Mouse (Mus musculus): ENCODE measurements at regions not wholly inside any gene's neighbourhood (a gene's known extent, or its start where the extent isn't known, plus 50 kb on each side); places are given as distances from the start of the nearest gene placed in this dataset.
"Not testable (repeated sequence)": the region's sequence is repeated elsewhere in the genome, so short reads cannot be mapped to it uniquely, and the experiment has no call there.

DNA sequence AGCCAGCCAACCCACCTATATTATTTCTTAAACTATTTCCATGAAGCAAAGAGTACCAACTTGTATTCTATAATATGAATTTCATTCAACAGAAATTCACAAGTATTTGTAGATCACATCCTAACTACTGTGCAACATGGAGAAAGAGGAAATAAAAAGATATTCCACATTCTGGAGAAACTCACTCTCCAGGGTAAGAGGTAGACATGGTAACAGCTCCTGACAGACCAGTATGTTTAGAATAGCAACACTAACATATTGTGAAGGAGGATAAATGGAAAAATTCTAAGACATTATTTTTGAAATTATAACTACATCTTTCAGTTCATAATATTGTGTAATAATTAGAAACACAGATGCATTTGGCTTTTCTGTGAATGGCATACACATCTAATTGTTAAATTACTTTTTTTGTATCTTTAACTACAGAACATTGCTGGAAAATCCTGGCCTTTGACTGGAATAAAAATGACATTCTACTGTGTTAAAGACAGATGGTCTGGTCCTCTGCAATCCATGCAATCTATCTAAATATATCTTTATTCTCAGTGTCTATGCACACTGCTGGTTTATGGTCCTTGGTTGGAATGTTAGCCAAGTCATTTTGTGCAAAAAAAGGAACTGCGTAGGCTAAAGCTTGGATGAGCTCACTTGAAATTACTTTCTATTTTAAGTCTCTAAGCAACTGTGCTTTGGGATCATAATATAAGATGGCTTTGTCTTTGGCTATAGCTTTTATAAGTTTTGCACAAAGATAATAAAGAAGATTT, 106.6 kb upstream of the Ctag2 start:
- H3K4me3 ChIP-seq = no peak overlapping the region
- intact Hi-C loops (cut with DNase I) = loop anchor here (1.0 to 5.0 kb wide), 2 partner anchors 9 to 246 kb away; no protein-coding TSS in a partner anchor
- TF ChIP-seq CTCF (IDR thresholded peaks at IDR 0.05) = no peak
- no peak overlapping the region for H3K27ac ChIP-seq
- no peak for DNase-seq (ENCODE audit: extremely low spot score in 1 of 2, low spot score in 2 of 2)

DNA sequence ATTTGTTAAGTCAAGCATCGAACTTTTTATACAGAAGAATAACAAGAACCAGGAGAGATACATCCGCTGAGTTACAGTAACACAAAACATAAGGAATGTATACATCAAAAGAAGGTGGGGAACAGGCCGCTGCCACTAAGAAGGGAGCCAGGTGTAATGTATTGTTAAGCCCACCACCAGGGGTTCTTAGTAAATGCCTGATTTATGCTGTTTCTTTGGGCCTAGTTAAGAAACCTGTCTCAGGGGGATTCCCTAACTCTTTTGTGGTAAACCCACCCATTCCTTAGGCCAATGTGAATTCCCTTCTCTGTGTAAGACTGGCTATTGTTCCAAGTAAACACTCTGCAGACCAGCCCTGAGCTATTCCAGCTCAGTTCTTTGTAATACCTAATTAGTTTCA, 68.5 kb upstream of the Ctag2 start:
- H3K27ac ChIP-seq; H3K4me3 ChIP-seq; intact Hi-C loops (cut with DNase I); DNase-seq (ENCODE audit: extremely low spot score in 1 of 2, low spot score in 2 of 2): not testable (repeated sequence)

Data from left cerebral cortex, adult 2 months (tissue).